Comparison of ENCODE assay signal across 15 mouse cellular contexts in genomic region chr14:80046104-80046734, GRCm38 (mm10).
"Had no signal": no experiment of that assay in that cellular context is flagged by ENCODE, and none has a peak within 500 bp of the region (broad histone marks: within the 10 kb centered on the region; RNA-seq: fewer than 3 reads in every experiment).

No protein-coding gene starts in this region.

- DNase-seq: layer of hippocampus, adult 9-11 months; lung, adult 2 months; lung, postnatal 36 days; retina, postnatal 1 day; right cerebral cortex, postnatal 4 days; spleen, adult 18-20 months; thymus, postnatal 4 days had no signal

- ATAC-seq: intestine, postnatal 0 days; lung, postnatal 0 days; midbrain, embryonic 13.5 days had no signal

- H3K27me3 ChIP-seq: hindbrain, embryonic 15.5 days; liver, embryonic 15.5 days; midbrain, embryonic 13.5 days; stomach, embryonic 15.5 days had no signal

- H3K36me3 ChIP-seq: hindbrain, embryonic 15.5 days; limb, embryonic 10.5 days; liver, embryonic 15.5 days; midbrain, embryonic 13.5 days; stomach, embryonic 15.5 days had no signal

- H3K9me3 ChIP-seq: hindbrain, embryonic 15.5 days; limb, embryonic 10.5 days; liver, embryonic 15.5 days; midbrain, embryonic 13.5 days; stomach, embryonic 15.5 days had no signal

- H3K9ac ChIP-seq: hindbrain, embryonic 15.5 days; liver, embryonic 15.5 days; midbrain, embryonic 13.5 days; stomach, embryonic 15.5 days had no signal

- H3K4me3 ChIP-seq: hindbrain, embryonic 15.5 days; limb, embryonic 10.5 days; liver, embryonic 15.5 days; midbrain, embryonic 13.5 days; stomach, embryonic 15.5 days had no signal

- H3K4me2 ChIP-seq: hindbrain, embryonic 15.5 days; liver, embryonic 11.5 days; liver, embryonic 15.5 days; midbrain, embryonic 13.5 days; stomach, embryonic 15.5 days had no signal

- H3K27ac ChIP-seq: hindbrain, embryonic 15.5 days; limb, embryonic 10.5 days; liver, embryonic 15.5 days; midbrain, embryonic 13.5 days had no signal

- H3K4me1 ChIP-seq: liver, embryonic 15.5 days; stomach, embryonic 15.5 days had no signal
